7 mouse cellular contexts compared by ENCODE assay signal in the genomic region with DNA sequence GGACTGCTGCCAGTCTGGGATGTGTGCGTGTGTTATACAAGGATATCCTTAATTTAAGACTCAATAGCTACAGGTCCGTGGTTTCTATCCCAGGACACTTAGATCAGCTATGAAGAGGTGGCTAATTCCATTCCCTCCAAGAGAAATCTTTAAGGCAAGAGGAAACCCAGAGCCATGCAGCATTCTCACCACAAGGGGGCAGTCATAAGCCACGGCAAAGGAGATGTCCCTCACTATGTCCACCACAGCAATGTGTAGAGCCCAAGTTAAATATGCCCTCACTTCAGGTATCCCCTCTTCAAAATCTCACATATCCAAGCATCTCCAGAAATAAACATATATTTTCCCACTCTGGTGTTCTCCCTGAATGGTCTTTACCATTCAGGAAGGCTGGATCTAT. TPM values are rescaled to one million over a fixed set of nuclear protein-coding genes. Genes with fewer than 3 reads are reported as not detected.
A peak's percentile ranks its signal among the peaks of the same experiment; 100 is the strongest.
DNase-seq lines count a peak whose midpoint lies in the region; ATAC-seq and TF ChIP-seq lines count a peak whose summit lies in the region.

No protein-coding gene starts in this region.

- no peaks in the 10 kb centered on the region for H3K27me3 ChIP-seq in MEL (ENCODE audit: control insufficient read depth in 1 of 2, insufficient read depth in 2 of 2, low read length in 2 of 2)
- H3K27me3 ChIP-seq in embryonic facial prominence, embryonic 11.5 days (ENCODE audit: control insufficient read depth, insufficient read depth, low read length) = no peaks in the 10 kb centered on the region
- H3K27me3 ChIP-seq in hindbrain, embryonic 11.5 days (ENCODE audit: control insufficient read depth, insufficient read depth, low read length) = no peaks in the 10 kb centered on the region

- no peak for TF ChIP-seq POLR2A in MEL (IDR thresholded peaks at IDR 0.05; ENCODE audit: control insufficient read depth in 1 of 2, insufficient read depth in 1 of 2, low read depth in 1 of 2, low read length in 2 of 2, poor library complexity in 1 of 2)

- no peaks in the 10 kb centered on the region for H3K79me2 ChIP-seq in MEL (ENCODE audit: control insufficient read depth, insufficient read depth, low read length, poor library complexity)

- H3K27ac ChIP-seq in MEL (ENCODE audit: control insufficient read depth, low read depth, low read length) = no peak overlapping the region
- no peak overlapping the region for H3K27ac ChIP-seq in embryonic facial prominence, embryonic 11.5 days (replicated peaks; ENCODE audit: low read depth, low read length)
- no peak overlapping the region for H3K27ac ChIP-seq in hindbrain, embryonic 11.5 days (ENCODE audit: low read depth, low read length)

- DNase-seq in MEL (ENCODE audit: low read depth, low spot score) = peak; percentile 73
- peak; percentile 87 for DNase-seq in adrenal gland, postnatal 14 days
- peak; percentile 85 for DNase-seq in embryonic facial prominence, embryonic 11.5 days (ENCODE audit: low spot score)
- peak; percentile 89 for DNase-seq in hindbrain, embryonic 11.5 days (ENCODE audit: low spot score)
- peak; percentile 78 to 87 for DNase-seq in layer of hippocampus, postnatal 14 days (ENCODE audit: low spot score in 2 of 2)
- DNase-seq in lung, postnatal 4 days = peak; percentile 61 to 82
- peak; percentile 79 for DNase-seq in right cerebral cortex, postnatal 25 days

- no peaks in the 10 kb centered on the region for H3K36me3 ChIP-seq in MEL (ENCODE audit: control insufficient read depth in 1 of 2, insufficient read depth in 2 of 2, low read length in 2 of 2)
- no peaks in the 10 kb centered on the region for H3K36me3 ChIP-seq in embryonic facial prominence, embryonic 11.5 days (replicated peaks; ENCODE audit: control insufficient read depth, insufficient read depth, low read depth, low read length)
- H3K36me3 ChIP-seq in hindbrain, embryonic 11.5 days (ENCODE audit: control insufficient read depth, insufficient read depth, low read length) = no peaks in the 10 kb centered on the region

- H3K4me3 ChIP-seq in MEL (ENCODE audit: control insufficient read depth in 1 of 2, insufficient read depth in 1 of 2, low read depth in 2 of 2, low read length in 2 of 2) = no peak overlapping the region
- H3K4me3 ChIP-seq in embryonic facial prominence, embryonic 11.5 days (ENCODE audit: low read depth, low read length) = no peak overlapping the region
- H3K4me3 ChIP-seq in hindbrain, embryonic 11.5 days (ENCODE audit: low read depth, low read length) = no peak overlapping the region

- H3K4me1 ChIP-seq in MEL (ENCODE audit: control insufficient read depth in 1 of 2, insufficient read depth in 2 of 2, low read length in 2 of 2) = no peaks in the 10 kb centered on the region
- H3K4me1 ChIP-seq in embryonic facial prominence, embryonic 11.5 days (ENCODE audit: control insufficient read depth, insufficient read depth, low read length) = no peaks in the 10 kb centered on the region
- H3K4me1 ChIP-seq in hindbrain, embryonic 11.5 days (replicated peaks; ENCODE audit: control insufficient read depth, insufficient read depth, low read length) = no peaks in the 10 kb centered on the region

- H3K9ac ChIP-seq in MEL (ENCODE audit: control insufficient read depth, low read depth, low read length, poor library complexity, severe bottlenecking) = no peak overlapping the region
- no peak overlapping the region for H3K9ac ChIP-seq in embryonic facial prominence, embryonic 11.5 days (replicated peaks; ENCODE audit: low read length)
- no peak overlapping the region for H3K9ac ChIP-seq in hindbrain, embryonic 11.5 days (ENCODE audit: low read depth, low read length)

- no peaks in the 10 kb centered on the region for H3K9me3 ChIP-seq in MEL (replicated peaks; ENCODE audit: insufficient read depth, low read length)
- H3K9me3 ChIP-seq in embryonic facial prominence, embryonic 11.5 days (replicated peaks; ENCODE audit: control insufficient read depth, low read length) = no peaks in the 10 kb centered on the region
- no peaks in the 10 kb centered on the region for H3K9me3 ChIP-seq in hindbrain, embryonic 11.5 days (ENCODE audit: control insufficient read depth, low read length)

- no peak overlapping the region for H3K4me2 ChIP-seq in embryonic facial prominence, embryonic 11.5 days (ENCODE audit: low read depth, low read length)
- H3K4me2 ChIP-seq in hindbrain, embryonic 11.5 days (replicated peaks; ENCODE audit: low read depth, low read length) = no peak overlapping the region

- peak; percentile 92 for TF ChIP-seq RAD21 in MEL (IDR thresholded peaks at IDR 0.05; ENCODE audit: low read depth, low read length)

- TF ChIP-seq CTCF in MEL (IDR thresholded peaks at IDR 0.05 in 2 of 3, conservative IDR thresholded peaks at IDR 0.05 in 1 of 3; ENCODE audit: control insufficient read depth in 1 of 3, insufficient read depth in 1 of 3, low read depth in 2 of 3, low read length in 3 of 3, poor library complexity in 1 of 3, severe bottlenecking in 1 of 3) = peak; percentile 90 to 100 (median 91)

- no peak for TF ChIP-seq EP300 in MEL (IDR thresholded peaks at IDR 0.05; ENCODE audit: low read depth in 1 of 2, low read length in 2 of 2)

- WGBS in embryonic facial prominence, embryonic 11.5 days = 7% methylated on average over 3 of the region's 3 CpGs
- 10% methylated on average over 3 of the region's 3 CpGs for WGBS in hindbrain, embryonic 11.5 days

- no peak; the same call in 1 of the 2 replicates for ATAC-seq in embryonic facial prominence, embryonic 11.5 days (replicated peaks; ENCODE audit: insufficient number of reproducible peaks, low FRiP score, low TSS enrichment, low read depth)
- ATAC-seq in hindbrain, embryonic 11.5 days (ENCODE audit: low FRiP score) = no peak

TF ChIP-seq in MEL, 35 proteins besides CTCF, POLR2A, EP300 and RAD21:
- TF ChIP-seq ZNF384 (IDR thresholded peaks at IDR 0.05; ENCODE audit: low read depth, low read length) = no peak
- TF ChIP-seq MYC (IDR thresholded peaks at IDR 0.05; ENCODE audit: low read depth, low read length) = 0 out of 2 replicates have a peak, but pooled peaks have one; percentile 25
- TF ChIP-seq USF1 (IDR thresholded peaks at IDR 0.05; ENCODE audit: low read depth, low read length) = no peak
- TF ChIP-seq SMC3 (IDR thresholded peaks at IDR 0.05; ENCODE audit: low read depth, low read length) = peak; percentile 88
- TF ChIP-seq ZC3H11A (IDR thresholded peaks at IDR 0.05; ENCODE audit: low read depth, low read length) = peak; percentile 81
- TF ChIP-seq TAL1 (IDR thresholded peaks at IDR 0.05; ENCODE audit: low read length) = no peak
- TF ChIP-seq MXI1 (IDR thresholded peaks at IDR 0.05; ENCODE audit: low read depth, low read length) = no peak
- TF ChIP-seq NELFE (IDR thresholded peaks at IDR 0.05; ENCODE audit: low read depth, low read length) = no peak
TF ChIP-seq in MEL: peak in this region for 3.

RNA-seq across cellular contexts. Expression of a gene that starts 39.6 kb away (rescaled TPM):
- total RNA-seq in MEL (2012; rRNA removed) = not detected in 2 replicates
- not detected for polyA plus RNA-seq in MEL (2012; ENCODE audit: insufficient read depth in 1 of 2, insufficient read length in 2 of 2, low read depth in 1 of 2, low replicate concordance in 2 of 2, missing spikeins in 1 of 2)
- 0.60 and 0.82 TPM in 2 replicates for total RNA-seq in adrenal gland, postnatal 14 days (2021)
- polyA plus RNA-seq in embryonic facial prominence, embryonic 11.5 days (2014; fragmentation: Nextera tagmentation; extraction: Ambion mirVana) = 2.7 and 3.0 TPM in 2 replicates
- polyA plus RNA-seq in hindbrain, embryonic 11.5 days (2014; fragmentation: Nextera tagmentation; extraction: Ambion mirVana) = 6.2 and 7.7 TPM in 2 replicates
- total RNA-seq in layer of hippocampus, postnatal 14 days (2021) = 1 to 10 TPM; 6.6 to 8.5 TPM
